Mouse (Mus musculus) stomach, postnatal 0 days (tissue): ENCODE results near the gene Scn1a.

Source experiments
- CTCF ChIP-seq: IDR thresholded peaks from 2 replicates; pipeline ENCODE4 v1.5.1; 2016; ENCODE audit warnings: antibody characterized with exemption, low read depth, mild to moderate bottlenecking, moderate library complexity
- EP300 ChIP-seq: optimal IDR thresholded peaks from 2 replicates; pipeline ENCODE3; 2016; ENCODE audit warnings: antibody characterized with exemption

DNA sequence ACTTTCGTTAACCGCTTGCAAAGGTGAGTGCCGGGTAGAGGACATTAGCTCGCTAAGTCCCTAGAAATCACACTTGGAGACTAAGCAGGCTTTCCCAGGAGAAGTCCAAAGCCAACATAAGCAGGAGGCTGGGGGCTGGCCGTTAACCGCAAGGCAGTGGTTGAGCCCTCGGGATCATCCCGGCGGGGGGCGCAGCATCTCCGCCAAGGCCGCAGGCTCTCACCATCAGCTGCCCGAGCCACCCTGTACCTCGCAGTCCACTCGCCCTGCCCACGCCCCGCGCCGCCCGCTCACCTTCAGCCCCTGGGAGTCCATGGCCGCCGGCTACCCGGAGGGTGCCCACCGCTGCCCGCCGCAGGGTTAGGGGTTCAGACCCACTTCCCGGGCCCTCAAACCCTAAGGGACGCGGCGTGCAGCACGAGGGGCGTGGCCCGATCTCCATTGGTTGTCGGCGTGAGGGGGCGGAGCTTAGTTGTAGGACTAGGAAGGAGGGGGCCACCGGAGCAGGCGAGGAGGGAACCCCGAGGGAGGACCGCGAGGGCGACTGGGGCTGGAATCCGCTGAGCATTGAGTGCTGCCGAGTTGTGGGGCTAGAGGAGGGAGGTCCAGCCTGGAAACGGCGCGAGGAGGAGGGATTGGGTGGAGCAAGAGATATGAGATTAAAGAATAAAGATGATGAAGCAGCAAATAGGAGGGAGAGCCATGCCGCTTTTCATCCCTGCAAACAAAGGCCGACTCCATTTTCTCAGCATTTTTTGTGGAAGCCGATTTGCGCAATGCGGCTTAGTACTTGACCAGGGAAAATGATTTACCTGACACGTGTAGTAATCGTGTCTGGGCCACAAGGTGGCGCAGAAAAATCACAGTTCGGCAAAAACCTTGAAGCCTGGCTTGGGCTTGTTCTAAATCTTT is 184.2 kb downstream of the Scn1a start, which contains the start of gene Ttc21b:
- TF ChIP-seq CTCF (peak; percentile 84), EP300 (no peak)
